Comparison of ENCODE assay signal across 18 mouse cellular contexts in genomic region chr6:83478217-83478616, GRCm38 (mm10). TPM values are rescaled to one million over a fixed set of nuclear protein-coding genes. Genes with fewer than 3 reads are reported as not detected.
A peak's percentile ranks its signal among the peaks of the same experiment; 100 is the strongest.
DNase-seq lines count a peak whose midpoint lies in the region; ATAC-seq and TF ChIP-seq lines count a peak whose summit lies in the region.
"Had no signal": no experiment of that assay in that cellular context is flagged by ENCODE, and none has a peak within 500 bp of the region (broad histone marks: within the 10 kb centered on the region; RNA-seq: fewer than 3 reads in every experiment).

No protein-coding gene starts in this region.

- no peak overlapping the region for H3K4me3 ChIP-seq in gastrocnemius, adult 2 months
- no peak overlapping the region for H3K4me3 ChIP-seq in liver, postnatal 0 days (ENCODE audit: low read depth, low read length)
- H3K4me3 ChIP-seq in liver, embryonic 12.5 days = no peak overlapping the region
- no peak overlapping the region for H3K4me3 ChIP-seq in kidney, adult 2 months (ENCODE audit: insufficient read depth, low read depth, low read length)
- H3K4me3 ChIP-seq: limb, embryonic 10.5 days; myocyte had no signal

- peak; percentile 37; the same call in 1 of the 2 replicates for TF ChIP-seq CTCF in gastrocnemius, adult 2 months (IDR thresholded peaks at IDR 0.05)
- TF ChIP-seq CTCF in liver, postnatal 0 days (IDR thresholded peaks at IDR 0.05; ENCODE audit: low read depth) = peak; percentile 55
- TF ChIP-seq CTCF in brain, embryonic 14.5 days (IDR thresholded peaks at IDR 0.05; ENCODE audit: borderline replicate concordance, extremely low read depth, insufficient read depth, insufficient read length) = peak; percentile 19; the same call in 1 of the 2 replicates
- no peak for TF ChIP-seq CTCF in kidney, adult 2 months (conservative IDR thresholded peaks at IDR 0.05; ENCODE audit: insufficient read depth, insufficient read length, low read depth, low read length)

- intact Hi-C loops in gastrocnemius, adult 2 months (cut with DNase I) = no loop called here

- no peak for DNase-seq in gastrocnemius, adult 2 months
- DNase-seq in gastrocnemius, postnatal 25 days = no peak
- no peak for DNase-seq in liver, postnatal 0 days
- peak; percentile 24 for DNase-seq in CD4-positive helper T cell, adult 2 months (ENCODE audit: low read depth, low spot score)
- DNase-seq in brain, embryonic 14.5 days (ENCODE audit: low read depth) = peak; percentile 44
- DNase-seq in frontal cortex, adult 2 months (ENCODE audit: extremely low spot score in 1 of 2, low spot score in 1 of 2) = no peak
- DNase-seq in kidney, adult 2 months = no peak
- DNase-seq: adrenal gland, postnatal 10 days; cerebellum, adult 9-11 months; heart, adult 18-20 months; heart, postnatal 14 days; kidney, postnatal 10 days; lung, adult 2 months had no signal

- TF ChIP-seq POLR2A in brain, embryonic 14.5 days (IDR thresholded peaks at IDR 0.05; ENCODE audit: borderline replicate concordance, extremely low read depth, insufficient read depth, insufficient read length, poor library complexity, severe bottlenecking) = no peak
- TF ChIP-seq POLR2A in kidney, adult 2 months (IDR thresholded peaks at IDR 0.05; ENCODE audit: low read depth, low read length) = no peak

- peaks cover 6% of the 10 kb centered on the region; the same call in 1 of the 2 replicates for H3K4me1 ChIP-seq in liver, postnatal 0 days (ENCODE audit: insufficient read depth)
- H3K4me1 ChIP-seq in liver, embryonic 12.5 days = peaks cover 5% of the 10 kb centered on the region; the same call in 1 of the 2 replicates
- peaks cover 7% of the 10 kb centered on the region for H3K4me1 ChIP-seq in kidney, adult 2 months (ENCODE audit: control insufficient read depth, insufficient read depth, low read length)

- H3K36me3 ChIP-seq in liver, postnatal 0 days (replicated peaks; ENCODE audit: insufficient read depth, low read length) = peaks cover 17% of the 10 kb centered on the region
- peaks cover 41% of the 10 kb centered on the region for H3K36me3 ChIP-seq in liver, embryonic 12.5 days
- no peaks in the 10 kb centered on the region for H3K36me3 ChIP-seq in kidney, adult 2 months (ENCODE audit: control insufficient read depth, insufficient read depth, low read length)

- no peaks in the 10 kb centered on the region for H3K27me3 ChIP-seq in liver, postnatal 0 days (ENCODE audit: insufficient read depth, low read length)
- 0 out of 2 replicates have a peak, but pooled peaks cover 2% of the 10 kb centered on the region for H3K27me3 ChIP-seq in liver, embryonic 12.5 days (replicated peaks)
- no peaks in the 10 kb centered on the region for H3K27me3 ChIP-seq in kidney, adult 2 months (replicated peaks; ENCODE audit: control insufficient read depth, insufficient read depth, low read length)

- H3K9ac ChIP-seq in liver, postnatal 0 days (replicated peaks) = no peak overlapping the region
- H3K9ac ChIP-seq in liver, embryonic 12.5 days = no peak overlapping the region

- H3K9me3 ChIP-seq in liver, postnatal 0 days (ENCODE audit: low read length) = no peaks in the 10 kb centered on the region
- no peaks in the 10 kb centered on the region for H3K9me3 ChIP-seq in liver, embryonic 12.5 days (replicated peaks)
- H3K9me3 ChIP-seq: limb, embryonic 10.5 days had no signal

- no peak overlapping the region for H3K4me2 ChIP-seq in liver, postnatal 0 days (ENCODE audit: low read depth, low read length)
- H3K4me2 ChIP-seq in liver, embryonic 12.5 days = no peak overlapping the region

- no peak for ATAC-seq in liver, postnatal 0 days
- no peak for ATAC-seq in liver, embryonic 12.5 days

- WGBS in liver, postnatal 0 days (ENCODE audit: insufficient replicate concordance) = 59% methylated on average over 4 of the region's 4 CpGs
- WGBS in liver, embryonic 12.5 days (ENCODE audit: insufficient replicate concordance) = 58% methylated on average over 4 of the region's 4 CpGs
- 62% methylated on average over 4 of the region's 4 CpGs for WGBS in kidney, adult 2 months

- no peak for TF ChIP-seq EP300 in liver, postnatal 0 days (IDR thresholded peaks at IDR 0.05; ENCODE audit: low read depth)

- no peak overlapping the region for H3K27ac ChIP-seq in gastrocnemius, adult 2 months
- H3K27ac ChIP-seq in liver, postnatal 0 days (ENCODE audit: low read depth) = no peak overlapping the region
- H3K27ac ChIP-seq in liver, embryonic 12.5 days = no peak overlapping the region
- no peak overlapping the region for H3K27ac ChIP-seq in kidney, adult 2 months (ENCODE audit: insufficient read depth, low read depth, low read length)
- H3K27ac ChIP-seq: limb, embryonic 10.5 days had no signal

RNA-seq across cellular contexts. Expression of gene Tet3, which starts 19.3 kb away (rescaled TPM):
- total RNA-seq in gastrocnemius, adult 2 months (2021) = 10 to 100 TPM; 16.4 to 18.0 TPM
- 10 to 100 TPM; 22.2 to 29.7 TPM for total RNA-seq in gastrocnemius, postnatal 25 days (2021)
- 7.9 and 8.5 TPM in 2 replicates for polyA plus RNA-seq in liver, postnatal 0 days (2015; fragmentation: Nextera tagmentation; extraction: Ambion mirVana)
- 12.1 and 14.8 TPM in 2 replicates for polyA plus RNA-seq in liver, embryonic 12.5 days (2016; fragmentation: Nextera tagmentation; extraction: Ambion mirVana)
- 21.3 and 36.2 TPM in 2 replicates for polyA plus RNA-seq in brain, embryonic 14.5 days (2012; rRNA removed)
- 18.9 and 19.6 TPM in 2 replicates for polyA plus RNA-seq in frontal cortex, adult 2 months (2012; rRNA removed)
- 7.1 and 8.0 TPM in 2 replicates for polyA plus RNA-seq in kidney, adult 2 months (2012; rRNA removed)

RNA-seq across cellular contexts. Expression of gene Dguok, which starts 28.6 kb away (rescaled TPM):
- total RNA-seq in gastrocnemius, adult 2 months (2021) = 10 to 100 TPM; 17.8 to 20.6 TPM
- total RNA-seq in gastrocnemius, postnatal 25 days (2021) = 10 to 100 TPM; 14.3 to 14.5 TPM
- 24.7 and 25.8 TPM in 2 replicates for polyA plus RNA-seq in liver, postnatal 0 days (2015; fragmentation: Nextera tagmentation; extraction: Ambion mirVana)
- 28.2 and 30.4 TPM in 2 replicates for polyA plus RNA-seq in liver, embryonic 12.5 days (2016; fragmentation: Nextera tagmentation; extraction: Ambion mirVana)
- polyA plus RNA-seq in brain, embryonic 14.5 days (2012; rRNA removed) = 66.6 and 91.6 TPM in 2 replicates
- 48.0 and 64.1 TPM in 2 replicates for polyA plus RNA-seq in frontal cortex, adult 2 months (2012; rRNA removed)
- polyA plus RNA-seq in kidney, adult 2 months (2012; rRNA removed) = 50.0 and 50.5 TPM in 2 replicates

RNA-seq across cellular contexts. Expression of gene Actg2, which starts 57.8 kb away (rescaled TPM):
- total RNA-seq in gastrocnemius, adult 2 months (2021) = under 1 TPM; 0.31 to 0.47 TPM
- total RNA-seq in gastrocnemius, postnatal 25 days (2021) = 1 to 10 TPM in 1 of 2 experiments, under 1 TPM in 1; 0.72 to 5.6 TPM
- polyA plus RNA-seq in liver, postnatal 0 days (2015; fragmentation: Nextera tagmentation; extraction: Ambion mirVana) = 2.1 and 2.6 TPM in 2 replicates
- polyA plus RNA-seq in liver, embryonic 12.5 days (2016; fragmentation: Nextera tagmentation; extraction: Ambion mirVana) = 5.7 and 6.7 TPM in 2 replicates
- polyA plus RNA-seq in brain, embryonic 14.5 days (2012; rRNA removed) = 1.5 and 1.9 TPM in 2 replicates
- 0.76 and 1.7 TPM in 2 replicates for polyA plus RNA-seq in frontal cortex, adult 2 months (2012; rRNA removed)
- 2.0 and 10.5 TPM in 2 replicates for polyA plus RNA-seq in kidney, adult 2 months (2012; rRNA removed)
- total RNA-seq: layer of hippocampus, postnatal 25 days; megakaryocyte-erythroid progenitor cell, adult 5-6 weeks had no signal

Comparison
In these comparisons a context has a peak if more than half of its experiments do, and no peak if none do; other contexts are left out.
1. DNase-seq: peak in CD4-positive helper T cell, adult 2 months (single experiment) and brain, embryonic 14.5 days (single experiment); none in gastrocnemius, adult 2 months (single experiment), gastrocnemius, postnatal 25 days (single experiment), liver, postnatal 0 days (single experiment), frontal cortex, adult 2 months (0 of 2) and kidney, adult 2 months (single experiment).